Mouse (Mus musculus) brain, embryonic 14.5 days (tissue): Measurements from ENCODE around the gene Angptl7. TPM values are rescaled to one million over a fixed set of nuclear protein-coding genes. Genes with fewer than 3 reads are reported as not detected.

Source experiments
- DNase-seq: peaks from one replicate; pipeline ENCODE4 v3.0.0-alpha.2; 2011; ENCODE audit warnings: low read depth
- CTCF ChIP-seq: fragments of 200-500 bp; IDR thresholded peaks from 2 replicates; pipeline ENCODE4 v1.5.1; 2012; ENCODE audit warnings: inconsistent platforms, mild to moderate bottlenecking, moderate library complexity, borderline replicate concordance; ENCODE audit not compliant: insufficient read depth, insufficient read length; ENCODE audit errors: extremely low read depth
- POLR2A ChIP-seq: fragments of 200-500 bp; IDR thresholded peaks from 2 replicates; pipeline ENCODE4 v1.6.1; 2012; ENCODE audit warnings: mild to moderate bottlenecking, inconsistent platforms, borderline replicate concordance; ENCODE audit not compliant: poor library complexity, insufficient read depth, insufficient read length, severe bottlenecking; ENCODE audit errors: extremely low read depth
- polyA plus RNA-seq: library from polyadenylated mRNA; depleted of rRNA; stranded (reverse); fragments of >200 nt; gene quantifications from 2 replicates; pipeline ENCODE4 v1.2.3, GENCODE M21; 2012

Angptl7 gene
- polyA plus RNA-seq, 1 experiment = 0.08 TPM

DNA sequence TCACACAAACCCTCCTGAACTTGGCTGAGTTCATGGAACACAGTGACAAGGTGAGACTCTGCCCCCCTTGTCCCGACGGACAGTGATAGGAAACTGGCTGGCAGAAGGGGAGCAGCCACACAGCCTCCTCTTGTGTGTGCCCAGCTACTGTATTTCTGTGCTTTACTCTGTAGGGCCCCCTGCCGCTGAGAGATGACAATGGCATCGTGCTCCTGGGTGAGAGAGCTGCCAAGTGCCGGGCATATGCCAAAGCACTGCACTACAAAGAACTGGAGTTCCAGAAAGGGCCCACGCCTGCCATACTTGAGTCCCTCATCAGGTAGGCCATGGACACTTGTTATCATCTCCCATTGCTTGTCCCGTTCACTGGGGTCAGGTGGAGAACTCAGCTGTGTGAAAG, 8.8 kb downstream of the Angptl7 start:
- TF ChIP-seq POLR2A (no peak), CTCF (peak; percentile 9; the same call in 1 of the 2 replicates)
- DNase-seq = peak; percentile 54

DNA sequence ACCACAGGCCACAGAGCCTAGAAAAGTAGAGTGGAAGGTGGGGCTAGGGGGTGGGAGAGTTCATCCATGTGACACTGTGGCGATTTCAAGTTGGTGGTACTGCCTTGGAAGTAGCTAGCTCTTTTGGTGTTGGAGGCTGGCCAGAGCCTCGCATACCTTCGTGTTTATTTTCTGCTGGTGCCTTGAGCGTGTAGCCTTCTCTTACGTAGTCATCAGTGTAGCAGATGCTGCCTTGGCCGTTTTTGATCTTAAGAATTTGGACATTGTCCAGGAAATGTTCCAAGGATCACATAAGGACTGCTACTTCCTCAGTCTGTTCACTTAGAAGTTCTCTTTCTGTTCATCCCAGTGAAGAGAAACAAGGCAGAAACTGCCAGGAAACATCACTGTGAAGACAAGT, 9.8 kb downstream of the Angptl7 start:
- no peak for TF ChIP-seq POLR2A
- TF ChIP-seq CTCF = no peak
- peak; percentile 68 for DNase-seq

DNA sequence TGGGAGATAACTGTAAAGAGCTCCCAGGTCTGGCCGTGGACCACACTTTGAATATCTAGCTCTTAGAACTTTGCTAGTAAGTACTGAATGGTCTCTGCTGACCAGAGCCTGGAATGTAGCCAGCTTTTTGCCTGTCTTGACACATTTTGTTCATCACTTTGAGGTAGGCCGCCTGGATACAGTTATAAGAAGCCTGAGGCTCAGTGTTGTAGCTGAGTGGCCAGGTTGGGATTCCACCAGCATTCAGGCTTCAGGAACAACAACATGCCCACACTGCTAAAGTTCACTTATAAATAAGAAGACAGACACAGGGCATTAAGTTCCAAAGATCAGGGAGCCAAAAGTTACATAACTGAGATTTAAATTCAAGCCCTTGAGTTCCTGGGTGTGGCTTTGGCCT, 12.4 kb downstream of the Angptl7 start:
- DNase-seq = no peak
- TF ChIP-seq POLR2A (no peak), CTCF (no peak)

DNA sequence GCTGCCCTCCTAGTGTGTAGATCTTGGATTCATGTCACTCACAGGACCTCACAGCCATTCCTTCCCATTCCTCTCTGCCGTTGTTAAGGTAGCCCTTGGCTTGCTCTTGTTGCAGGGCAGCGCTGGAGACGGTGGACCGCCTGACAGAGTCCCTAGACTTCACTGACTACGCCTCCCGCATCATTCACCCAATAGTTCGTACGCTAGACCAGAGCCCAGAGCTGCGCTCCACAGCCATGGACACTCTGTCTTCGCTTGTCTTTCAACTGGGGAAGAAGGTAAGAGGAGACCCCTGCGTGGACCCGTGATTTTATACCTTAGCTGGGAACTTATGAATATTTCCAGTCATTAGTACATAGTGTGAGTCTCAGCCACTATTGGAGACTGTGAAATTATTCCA, 15.7 kb downstream of the Angptl7 start:
- TF ChIP-seq POLR2A (no peak), CTCF (no peak)
- no peak for DNase-seq

DNA sequence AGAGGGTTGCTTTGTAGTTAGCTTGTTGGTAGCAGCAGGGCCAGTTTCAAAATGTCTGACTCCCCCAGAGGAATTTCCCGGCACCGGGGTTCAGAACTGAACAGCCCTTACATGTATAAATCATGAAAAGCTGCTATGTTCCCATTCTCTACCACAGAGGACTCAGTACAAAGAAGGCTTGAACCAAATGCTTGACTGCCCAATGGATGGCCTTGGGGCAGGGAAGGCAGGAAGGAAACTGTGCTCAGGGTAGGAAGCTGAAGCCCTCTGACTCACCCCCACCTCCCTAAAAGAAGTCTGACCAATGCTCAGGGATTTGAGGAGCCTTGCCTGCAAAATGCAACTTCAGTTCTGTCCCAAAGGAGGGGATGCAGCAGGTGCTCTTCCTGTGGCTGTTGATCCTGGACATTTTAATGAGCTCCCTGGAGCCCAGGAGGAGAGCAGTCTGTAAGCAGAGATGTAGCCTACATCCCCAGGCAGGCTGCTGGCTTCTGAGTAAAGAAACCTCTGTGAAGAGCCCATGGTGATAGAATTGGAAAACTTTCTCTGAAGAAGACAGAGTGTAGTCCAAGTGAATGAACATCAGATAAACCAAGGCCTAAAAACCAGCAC, 18.6 kb downstream of the Angptl7 start:
- DNase-seq = peak; percentile 52

DNA sequence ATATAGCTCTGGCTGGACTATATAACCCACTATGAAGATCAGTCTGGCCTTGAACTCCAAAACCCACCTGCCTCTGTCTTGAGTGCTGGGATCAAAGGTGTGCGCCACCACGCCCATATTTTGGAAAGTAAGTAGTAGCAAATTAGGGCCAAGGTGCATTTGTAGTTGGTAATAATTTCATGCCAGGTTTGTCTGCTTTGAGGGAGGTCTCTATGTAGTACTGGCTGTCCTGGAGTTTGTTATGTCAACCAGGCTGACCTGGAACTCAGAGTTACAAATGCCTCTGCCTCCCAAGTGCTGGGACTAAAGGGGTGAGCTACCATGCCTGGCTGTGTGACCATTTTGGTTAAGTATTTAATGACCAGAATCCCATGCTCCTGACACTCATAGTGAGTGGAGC, 20.0 kb downstream of the Angptl7 start:
- no peak for DNase-seq
- TF ChIP-seq POLR2A (no peak), CTCF (no peak)

More for the DNA sequence above, 18.6 kb downstream of the Angptl7 start:
- no peak for TF ChIP-seq CTCF
- no peak for TF ChIP-seq POLR2A

DNA sequence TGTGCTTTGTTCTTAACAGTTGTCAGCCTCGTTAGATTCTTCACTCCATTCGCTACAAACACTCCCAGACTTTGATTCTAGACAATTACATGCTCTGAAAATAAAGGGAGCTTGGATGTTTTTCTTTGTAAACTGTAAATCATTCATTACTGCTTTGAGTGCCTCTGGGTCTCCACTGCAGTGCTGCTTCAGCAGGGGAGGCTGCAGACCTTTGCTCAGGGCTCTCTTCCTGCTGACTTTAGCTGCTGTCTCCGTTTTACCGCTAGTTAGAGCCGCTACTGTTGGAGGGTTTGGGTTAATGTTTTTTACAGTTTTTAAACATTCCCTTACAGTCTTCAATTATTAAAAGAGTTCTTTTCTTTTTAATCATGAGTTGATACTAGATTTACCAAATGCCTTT, 26.8 kb downstream of the Angptl7 start:
- TF ChIP-seq CTCF (no peak), POLR2A (no peak)
- no peak for DNase-seq

DNA sequence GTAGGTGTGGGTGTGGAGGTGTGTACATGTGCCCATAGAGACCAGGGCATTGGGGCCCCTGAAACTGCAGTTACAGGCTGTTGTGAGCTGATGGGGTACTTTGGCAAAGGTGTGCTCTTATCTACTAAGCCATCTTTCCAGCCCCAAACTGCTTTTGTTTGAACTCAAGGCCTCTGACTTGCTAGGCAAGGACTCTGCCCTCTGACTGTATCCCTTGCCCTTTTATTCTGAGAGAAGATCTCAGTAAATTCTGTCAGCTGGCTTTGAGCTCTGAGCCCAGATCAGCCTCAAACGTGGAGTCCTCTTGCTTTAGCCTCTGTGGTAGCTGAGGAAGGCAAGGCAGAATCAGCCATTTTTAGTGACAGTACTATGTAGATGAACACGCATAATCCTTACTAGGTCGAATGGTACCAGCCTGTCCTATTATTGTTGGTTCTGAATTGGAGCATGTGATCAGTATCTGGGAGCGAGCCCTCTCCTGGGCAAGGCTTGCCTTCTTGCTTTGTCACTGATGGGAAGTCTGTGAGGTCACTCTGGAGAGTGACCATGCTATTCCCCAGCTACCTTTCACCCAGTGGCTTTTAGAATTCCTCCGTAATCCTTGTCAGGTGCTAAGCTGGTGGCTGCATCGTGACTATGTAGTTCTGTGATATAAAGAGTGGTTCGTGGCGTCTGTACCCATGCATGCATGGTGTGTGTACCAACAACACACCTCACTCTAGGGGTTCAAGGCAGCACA, 27.7 kb downstream of the Angptl7 start:
- TF ChIP-seq CTCF (no peak), POLR2A (no peak)
- no peak for DNase-seq

DNA sequence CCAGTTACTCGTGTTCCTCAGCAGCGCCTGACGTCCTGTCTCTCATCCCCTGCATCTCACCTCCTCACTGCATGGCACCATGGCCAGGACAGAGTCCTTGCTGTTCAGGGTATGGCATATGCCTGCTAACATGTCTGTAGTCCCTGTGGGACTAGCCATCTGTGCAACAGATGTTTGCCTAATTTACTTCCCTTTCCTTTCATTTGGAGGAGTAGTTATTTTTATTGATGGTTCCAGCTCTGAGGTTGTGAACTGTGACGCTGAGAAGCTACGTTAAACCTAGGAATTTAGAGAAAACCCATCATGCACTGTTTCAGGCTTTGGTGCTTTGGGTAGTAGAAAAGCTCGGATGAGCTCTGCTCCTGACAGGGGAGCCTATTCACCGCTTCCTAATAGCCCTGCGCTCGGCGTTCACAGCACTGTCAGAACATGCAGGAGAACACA, 28.9 kb downstream of the Angptl7 start:
- peak; percentile 27 for DNase-seq
- TF ChIP-seq POLR2A = no peak
- no peak for TF ChIP-seq CTCF

DNA sequence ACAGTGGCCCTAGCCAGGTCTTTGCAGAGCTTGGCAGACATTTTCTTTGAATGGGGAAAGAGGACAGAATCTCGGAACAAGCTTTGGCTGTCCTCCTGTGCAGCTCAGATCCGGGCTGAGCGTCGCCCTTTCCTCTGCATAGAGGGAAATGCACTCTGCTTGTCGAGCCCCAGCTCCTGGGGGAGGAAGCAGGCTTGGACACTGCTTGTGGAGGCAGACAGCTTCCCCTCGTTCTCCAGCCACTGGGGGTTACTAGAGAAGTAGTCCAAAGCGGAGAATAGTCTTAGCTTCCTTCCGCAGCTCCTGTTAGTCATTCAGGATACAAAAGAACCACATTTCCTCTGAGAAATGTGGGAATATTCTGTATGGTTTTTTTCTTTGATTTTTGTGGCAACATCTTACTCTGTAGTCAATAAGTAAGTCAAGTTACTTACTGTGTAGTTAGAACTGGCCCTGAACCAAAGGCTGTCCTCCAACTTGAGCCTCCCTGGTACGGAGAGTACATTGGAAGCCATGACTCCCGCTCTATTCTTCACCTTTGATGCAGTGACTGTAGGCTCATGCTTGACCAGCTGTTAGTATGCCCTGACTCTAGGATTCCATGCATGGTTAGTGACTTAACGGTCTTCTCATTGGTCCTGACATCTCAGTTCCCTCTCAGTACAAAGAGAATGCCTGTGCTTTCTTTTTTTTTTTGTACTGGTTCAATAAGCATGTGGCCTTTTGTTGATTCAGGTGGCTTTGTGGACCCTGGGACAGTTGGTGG, 30.6 kb downstream of the Angptl7 start:
- no peak for TF ChIP-seq CTCF
- no peak for DNase-seq

DNA sequence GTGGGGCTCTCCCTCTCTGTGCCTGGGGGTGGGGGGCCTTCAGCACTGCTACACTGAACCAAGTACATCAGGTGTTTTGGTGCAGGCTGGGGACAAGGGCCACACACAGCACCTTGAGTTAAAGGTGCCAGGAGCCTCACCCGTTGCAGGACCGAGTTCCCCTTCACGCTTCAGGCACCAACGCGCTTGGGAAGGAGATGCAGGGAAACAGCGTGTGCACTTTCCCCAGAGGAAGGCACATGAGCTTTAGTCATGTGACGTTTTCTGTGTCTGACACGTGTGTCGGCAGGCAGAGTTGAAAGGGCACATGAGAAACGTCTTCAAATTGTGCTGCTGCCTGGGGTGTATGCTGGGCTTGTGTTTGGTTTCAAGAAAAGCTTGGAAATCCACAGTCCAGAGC, 31.9 kb downstream of the Angptl7 start:
- TF ChIP-seq CTCF = no peak
- TF ChIP-seq POLR2A = no peak

More for the DNA sequence above, 31.9 kb downstream of the Angptl7 start:
- no peak for DNase-seq
